Mouse (Mus musculus) liver, adult 10 weeks (tissue): Measurements from ENCODE around the gene Fosl1. TPM values are rescaled to one million over a fixed set of nuclear protein-coding genes. Genes with fewer than 3 reads are reported as not detected.

Experiments
- polyA plus RNA-seq: library from polyadenylated mRNA; stranded (reverse); fragments of 350-450 nt; fragmentation: Illumina TruSeq; extraction: RNeasy Lipid Tissue Mini Kit (QIAGEN cat#74804); gene quantifications from one replicate; pipeline ENCODE4 v1.2.3, GENCODE M21; 2014; ENCODE audit warnings: low read depth, low replicate concordance

The Fosl1 gene
- polyA plus RNA-seq = not detected

GRCm38 (mm10) chr19:5447515-5448353 lies at the start of gene Fosl1:
Gene Fosl1 (plus strand): TSS chr19:5447547.

DNA sequence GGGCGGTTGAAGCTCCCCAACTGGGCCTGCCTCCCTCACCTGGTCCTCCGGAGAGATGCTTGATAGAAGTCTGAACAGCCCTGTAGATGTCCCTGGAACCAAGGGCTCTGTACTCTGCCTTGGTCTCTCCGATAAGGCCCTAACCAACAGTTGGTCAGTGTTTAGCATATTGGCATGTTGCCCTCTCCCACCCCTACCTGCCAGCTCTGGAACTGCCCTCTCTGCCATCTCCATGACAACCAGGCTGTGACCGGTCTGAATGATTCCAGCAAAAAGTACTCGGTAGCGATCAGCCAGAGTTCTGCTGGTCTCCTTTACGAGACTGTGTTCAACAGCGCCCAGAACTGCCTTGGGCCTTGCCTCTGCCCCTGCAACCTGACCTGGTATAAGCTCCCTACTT lies 45.1 kb upstream of the Fosl1 start, which contains the start of gene Tsga10ip:
TSS of gene Tsga10ip (minus strand) at position 234 of the 400 bp plus-strand sequence.

DNA sequence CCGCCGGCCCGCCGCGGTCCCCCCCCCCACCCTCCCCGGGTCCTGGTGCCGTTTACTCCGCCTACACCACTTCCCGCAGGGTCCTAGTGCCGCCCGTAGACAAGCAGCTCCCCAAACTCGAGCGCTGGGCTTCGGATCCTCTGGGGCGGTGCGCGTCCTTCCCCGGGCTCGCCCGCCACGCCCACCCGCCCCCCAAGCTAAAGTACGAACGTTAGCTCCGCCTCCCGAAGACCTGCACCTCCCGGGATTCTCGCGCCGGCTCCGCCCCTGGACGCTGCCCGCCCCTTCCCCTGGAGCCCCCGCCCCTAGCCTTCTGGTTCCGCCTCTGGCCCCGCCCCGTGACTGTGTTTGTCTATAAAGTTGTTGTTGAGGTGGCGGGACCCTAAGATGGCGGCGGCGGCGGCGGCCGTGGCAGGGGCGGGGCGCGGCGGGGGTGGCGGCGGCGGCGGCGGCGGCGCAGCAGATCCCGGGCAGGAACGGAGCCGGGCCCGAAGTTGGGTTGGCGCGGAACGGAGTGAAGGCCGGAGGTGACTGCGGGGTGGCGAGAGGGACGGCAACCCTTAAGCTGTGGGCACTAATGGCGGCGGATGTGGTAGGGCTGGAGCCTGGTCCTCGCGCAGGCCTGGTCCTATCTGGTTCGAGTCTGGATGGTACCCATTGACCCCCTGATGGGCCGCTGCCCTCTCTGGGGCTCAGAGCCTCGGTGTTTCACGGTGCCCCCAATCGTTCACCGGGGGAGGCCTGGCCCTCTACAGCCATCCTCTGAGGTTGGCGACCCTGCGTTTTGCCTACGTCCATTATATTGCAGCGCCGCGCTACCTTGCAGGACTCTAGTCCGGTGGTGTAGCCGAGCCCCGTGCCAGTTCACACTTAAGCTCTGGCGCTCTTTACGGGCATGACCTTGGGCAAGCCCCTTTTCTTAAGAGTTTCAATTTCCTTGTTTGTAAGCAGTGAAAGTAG lies 22.3 kb upstream of the Fosl1 start, which contains the start of the genes Drap1 and AI837181:
TSS of gene Drap1 (minus strand) at position 198 of the 960 bp plus-strand sequence.
TSS of gene AI837181 (plus strand) at position 363 of the 960 bp plus-strand sequence.

GRCm38 (mm10) chr19:5457746-5458442 lies 10.5 kb downstream of the Fosl1 start, which contains the start of gene Ccdc85b:
Gene Ccdc85b (minus strand): TSS chr19:5457894.

DNA sequence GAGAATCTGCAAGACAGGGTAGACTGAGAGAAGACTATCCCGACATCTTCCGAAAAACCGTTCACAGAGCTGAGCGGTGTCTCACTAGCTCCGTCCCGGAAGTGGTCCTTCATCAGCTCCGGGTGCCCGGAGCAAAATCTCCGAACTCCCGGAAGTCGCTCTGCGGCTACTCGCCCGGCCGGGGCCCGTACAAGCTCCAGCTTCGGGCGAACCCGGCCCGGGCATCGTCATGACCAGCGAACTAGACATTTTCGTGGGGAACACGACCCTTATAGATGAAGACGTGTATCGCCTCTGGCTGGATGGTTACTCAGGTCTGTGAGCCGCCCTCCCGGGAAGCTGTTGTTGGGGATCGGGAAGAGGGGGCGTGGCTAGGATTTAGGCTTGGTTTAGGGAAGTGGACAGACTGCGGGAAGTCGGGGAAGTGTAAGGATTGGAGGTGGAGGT lies 13.1 kb downstream of the Fosl1 start, which contains the start of gene Fibp:
TSS of gene Fibp (plus strand) at position 151 of the 447 bp plus-strand sequence.

GRCm38 (mm10) chr19:5468374-5468773 lies 21.0 kb downstream of the Fosl1 start, which contains the start of gene Ctsw:
Gene Ctsw (minus strand): TSS chr19:5468507.

DNA sequence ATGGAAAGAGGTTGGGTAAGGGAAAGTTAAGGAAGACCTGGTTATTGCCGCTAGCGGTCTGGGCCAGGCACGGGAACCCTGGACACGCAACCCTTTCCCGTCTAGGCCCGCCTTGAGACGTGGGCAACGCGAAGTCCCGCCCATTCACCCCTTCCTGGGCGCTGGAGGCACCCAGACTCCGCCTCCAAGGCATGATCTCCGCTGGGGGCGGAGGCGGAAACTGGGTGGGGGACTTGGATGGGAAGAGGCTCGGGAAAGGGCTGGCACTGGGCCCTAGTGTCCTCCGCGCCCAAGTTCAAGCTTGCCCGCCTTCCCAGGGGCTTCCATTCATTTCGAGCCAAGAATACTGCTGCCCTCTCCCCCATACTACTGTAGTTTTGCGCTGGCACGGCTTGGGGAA lies 26.4 kb downstream of the Fosl1 start, which contains the start of gene Efemp2:
TSS of gene Efemp2 (plus strand) at position 235 of the 400 bp plus-strand sequence.

GRCm38 (mm10) chr19:5487768-5488550 lies 40.6 kb downstream of the Fosl1 start, which contains the start of gene Mus81:
Gene Mus81 (minus strand): TSS chr19:5488402.

DNA sequence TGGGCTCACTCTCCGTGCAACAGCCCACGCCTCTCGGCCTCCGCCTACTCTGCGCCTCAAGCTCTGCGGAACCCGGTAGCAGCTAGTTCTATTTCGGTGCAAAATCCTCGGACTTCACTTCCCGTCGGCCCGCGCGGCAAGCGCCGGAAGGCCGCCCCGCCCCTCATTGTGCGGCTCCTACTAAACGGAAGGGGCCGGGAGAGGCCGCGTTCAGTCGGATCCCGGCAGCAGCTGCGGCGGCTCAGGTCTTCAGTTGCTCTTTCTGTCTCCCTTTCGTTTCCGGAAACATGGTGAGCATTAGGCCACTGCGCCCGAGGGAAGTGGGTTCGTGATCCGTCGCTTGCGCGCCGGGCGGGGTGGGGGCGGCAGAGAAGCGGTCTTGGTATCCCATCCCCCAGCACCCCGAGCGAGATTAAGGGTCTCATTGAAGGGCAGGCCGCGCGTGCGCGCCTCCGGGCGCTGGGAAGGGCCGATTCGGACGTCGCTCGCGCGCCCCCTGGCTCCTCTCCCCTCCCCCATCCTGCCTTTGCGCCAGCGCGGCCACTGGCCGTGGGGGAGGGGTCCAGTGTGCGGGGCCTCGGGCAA lies 43.1 kb downstream of the Fosl1 start, which contains the start of gene Cfl1:
TSS of gene Cfl1 (plus strand) at position 143 of the 585 bp plus-strand sequence.

DNA sequence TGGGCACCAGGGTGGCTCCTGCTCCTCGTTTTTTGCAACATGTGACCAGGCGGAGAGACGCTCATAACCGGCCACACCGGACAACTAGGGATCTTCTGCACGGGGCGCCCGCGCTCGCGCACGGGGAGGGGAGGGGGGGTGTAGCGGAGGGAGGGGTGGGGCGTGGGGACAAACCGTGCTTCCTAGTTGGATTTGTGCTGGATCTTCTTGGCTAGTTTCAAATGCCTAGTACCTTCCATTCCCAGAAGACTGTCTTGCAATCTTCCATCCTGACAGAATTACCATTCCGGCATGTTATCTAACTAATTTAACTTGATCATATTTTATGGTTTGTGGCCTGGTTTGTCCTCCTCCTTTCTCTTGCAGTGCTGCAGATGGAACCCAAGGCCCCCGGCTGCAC lies 56.3 kb downstream of the Fosl1 start, which contains the start of gene 1700020D05Rik:
TSS of gene 1700020D05Rik (minus strand) at position 101 of the 400 bp plus-strand sequence.

Other genes starting within 250 kb of the Fosl1 start
- 0.53 TPM for gene Pacs1, start 174.4 kb upstream of the Fosl1 start, polyA plus RNA-seq
- 25.1 TPM for gene Sf3b2, start 152.1 kb upstream of the Fosl1 start, polyA plus RNA-seq
- gene Gal3st3, start 149.2 kb upstream of the Fosl1 start, polyA plus RNA-seq = not detected
- not detected for gene Catsper1, start 111.8 kb upstream of the Fosl1 start, polyA plus RNA-seq
- not detected for gene Cst6, start 98.0 kb upstream of the Fosl1 start, polyA plus RNA-seq
- gene Eif1ad, start 80.8 kb upstream of the Fosl1 start, polyA plus RNA-seq = 7.1 TPM
- 7.5 TPM for gene Banf1, start 80.4 kb upstream of the Fosl1 start, polyA plus RNA-seq
- gene Sart1, start 58.8 kb upstream of the Fosl1 start, polyA plus RNA-seq = 4.6 TPM
- gene Tsga10ip, start 45.0 kb upstream of the Fosl1 start, polyA plus RNA-seq = not detected
- 7.4 TPM for gene Drap1, start 22.6 kb upstream of the Fosl1 start, polyA plus RNA-seq
- 0.58 TPM for gene AI837181, start 22.4 kb upstream of the Fosl1 start, polyA plus RNA-seq
- 0.11 TPM for gene Ccdc85b, start 10.3 kb downstream of the Fosl1 start, polyA plus RNA-seq
- 5.5 TPM for gene Fibp, start 13.1 kb downstream of the Fosl1 start, polyA plus RNA-seq
- not detected for gene Ctsw, start 21.0 kb downstream of the Fosl1 start, polyA plus RNA-seq
- gene Efemp2, start 26.4 kb downstream of the Fosl1 start, polyA plus RNA-seq = not detected
- gene Mus81, start 40.9 kb downstream of the Fosl1 start, polyA plus RNA-seq = 0.74 TPM
- gene Cfl1, start 42.9 kb downstream of the Fosl1 start, polyA plus RNA-seq = 109 TPM
- gene 1700020D05Rik, start 56.2 kb downstream of the Fosl1 start, polyA plus RNA-seq = not detected
- 0.64 TPM for gene Snx32, start 63.0 kb downstream of the Fosl1 start, polyA plus RNA-seq
- gene Ovol1, start 113.1 kb downstream of the Fosl1 start, polyA plus RNA-seq = not detected
- gene Ap5b1, start 120.5 kb downstream of the Fosl1 start, polyA plus RNA-seq = not detected
- gene Rnaseh2c, start 154.3 kb downstream of the Fosl1 start, polyA plus RNA-seq = 3.4 TPM
- 7.2 TPM for gene Kat5, start 162.7 kb downstream of the Fosl1 start, polyA plus RNA-seq
- gene Rela, start 189.9 kb downstream of the Fosl1 start, polyA plus RNA-seq = 2.4 TPM
- gene Sipa1, start 216.2 kb downstream of the Fosl1 start, polyA plus RNA-seq = 0.16 TPM
- 0.16 TPM for gene Map3k11, start 241.2 kb downstream of the Fosl1 start, polyA plus RNA-seq
- 0.37 TPM for gene Pcnx3, start 241.4 kb downstream of the Fosl1 start, polyA plus RNA-seq